Mouse (Mus musculus): ENCODE measurements around the gene Mef2d. TPM values are rescaled to one million over a fixed set of nuclear protein-coding genes. Genes with fewer than 3 reads are reported as not detected.

Gene Mef2d
- total RNA-seq, 1 experiment from 2014 or later = 32.2 TPM

Other genes with a start within 250 kb of the Mef2d start
- 529 and 635 TPM in 2 replicates for gene Hdgf, start 236.1 kb upstream of the Mef2d start, total RNA-seq (2017)
- 114 and 121 TPM in 2 replicates for gene Mrpl24, start 222.9 kb upstream of the Mef2d start, total RNA-seq (2017)
- 50.2 and 56.6 TPM in 2 replicates for gene Isg20l2, start 212.1 kb upstream of the Mef2d start, total RNA-seq (2017)
- 11.3 and 13.5 TPM in 2 replicates for gene Rrnad1, start 211.7 kb upstream of the Mef2d start, total RNA-seq (2017)
- gene Crabp2, start 193.7 kb upstream of the Mef2d start, total RNA-seq (2017) = 2.0 TPM in 1 of 2 replicates, not detected in the other
- gene Nes, start 171.3 kb upstream of the Mef2d start, total RNA-seq (2017) = 0.09 TPM in 1 of 2 replicates, not detected in the other
- not detected in 2 replicates for gene Bcan, start 142.1 kb upstream of the Mef2d start, total RNA-seq (2017)
- not detected in 2 replicates for gene Hapln2, start 114.8 kb upstream of the Mef2d start, total RNA-seq (2017)
- gene Gpatch4, start 99.3 kb upstream of the Mef2d start, total RNA-seq (2017) = 49.9 and 65.8 TPM in 2 replicates
- gene Naxe, start 83.9 kb upstream of the Mef2d start, total RNA-seq (2017) = 29.6 and 33.9 TPM in 2 replicates
- gene Ttc24, start 64.1 kb upstream of the Mef2d start, total RNA-seq (2017) = not detected in 2 replicates
- gene Iqgap3, start 60.4 kb upstream of the Mef2d start, total RNA-seq (2017) = 13.5 and 17.2 TPM in 2 replicates
- gene Rhbg, start 112.3 kb downstream of the Mef2d start, total RNA-seq (2017) = not detected in 2 replicates
- not detected in 2 replicates for gene Gm38392, start 144.8 kb downstream of the Mef2d start, total RNA-seq (2017)
- 2.6 and 2.8 TPM in 2 replicates for gene Tsacc, start 154.6 kb downstream of the Mef2d start, total RNA-seq (2017)
- gene Cct3, start 154.7 kb downstream of the Mef2d start, total RNA-seq (2017) = 331 and 375 TPM in 2 replicates
- gene Glmp, start 182.7 kb downstream of the Mef2d start, total RNA-seq (2017) = 8.6 and 19.4 TPM in 2 replicates
- 6.7 TPM in 1 of 2 replicates, not detected in the other for gene Tmem79, start 193.8 kb downstream of the Mef2d start, total RNA-seq (2017)
- gene Smg5, start 193.9 kb downstream of the Mef2d start, total RNA-seq (2017) = 48.9 and 61.2 TPM in 2 replicates
- not detected in 2 replicates for gene Paqr6, start 222.2 kb downstream of the Mef2d start, total RNA-seq (2017)
- not detected in 2 replicates for gene Bglap3, start 230.4 kb downstream of the Mef2d start, total RNA-seq (2017)
- not detected in 2 replicates for gene Bglap2, start 236.3 kb downstream of the Mef2d start, total RNA-seq (2017)
- gene Bglap, start 242.1 kb downstream of the Mef2d start, total RNA-seq (2017) = not detected in 2 replicates